Mouse (Mus musculus) cortical plate, adult 2 months (tissue): Measurements from ENCODE around the gene B230217C12Rik.

Experiments used
- CTCF ChIP-seq: fragments of 200-500 bp; IDR thresholded peaks from 2 replicates; pipeline ENCODE4 v1.5.1; 2011; ENCODE audit warnings: mild to moderate bottlenecking, control low read depth, low read length; ENCODE audit not compliant: insufficient read depth; ENCODE audit errors: extremely low read depth
- POLR2A ChIP-seq: fragments of 200-500 bp; IDR thresholded peaks from 2 replicates; pipeline ENCODE4 v1.6.1; 2011; ENCODE audit warnings: mild to moderate bottlenecking, low read length, control low read depth; ENCODE audit not compliant: insufficient read depth; ENCODE audit errors: extremely low read depth

DNA sequence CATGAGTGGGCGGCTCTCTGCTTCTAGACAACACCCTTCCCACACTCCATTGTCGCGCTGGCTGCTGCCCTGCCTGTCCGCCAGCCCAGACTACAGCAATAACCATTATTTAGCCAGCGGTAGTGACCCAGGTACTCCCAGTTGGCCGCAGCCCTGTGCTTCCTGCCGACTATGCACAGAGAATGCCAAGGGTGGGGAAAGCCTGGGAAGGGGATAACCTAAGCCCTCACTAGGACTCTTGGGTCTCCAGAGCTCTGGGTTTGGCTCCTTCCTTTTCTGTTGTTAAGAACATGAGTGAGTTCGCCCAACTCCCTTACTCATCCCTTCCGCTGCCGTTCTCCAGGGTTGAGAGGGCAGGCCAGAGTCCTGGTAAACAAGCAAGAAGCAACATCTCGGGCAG is 8.6 kb upstream of the B230217C12Rik start:
- no peak for TF ChIP-seq CTCF
- TF ChIP-seq POLR2A = no peak
